Mouse (Mus musculus) kidney, adult 18-20 months (tissue): ENCODE data around the gene Rab5b.
"Not testable (repeated sequence)": the region's sequence is repeated elsewhere in the genome, so short reads cannot be mapped to it uniquely, and the experiment has no call there.

Experiments used
- DNase-seq: peaks from one replicate; pipeline ENCODE4 v3.0.0; 2021

Rab5b gene

DNA sequence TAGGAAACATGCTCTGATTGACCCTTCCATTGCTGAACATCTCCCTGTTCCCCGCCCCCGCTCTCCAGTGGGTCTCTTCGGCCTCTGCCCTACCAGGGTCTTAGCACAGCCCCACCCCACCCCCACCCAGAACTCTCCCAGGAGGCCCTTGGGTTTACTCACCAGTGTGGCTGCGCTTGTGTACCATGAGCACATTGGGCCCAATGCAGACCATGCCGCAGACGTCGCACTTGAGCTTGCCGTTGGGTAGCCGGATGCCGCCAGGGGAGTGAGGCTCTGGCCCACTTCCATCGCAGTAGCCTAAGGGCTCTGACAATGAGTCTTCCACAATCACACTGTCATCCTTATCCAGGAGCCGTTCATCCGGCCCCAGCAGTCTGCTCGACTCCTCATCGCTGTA lies 55.2 kb downstream of the Rab5b start:
- DNase-seq = no peak

DNA sequence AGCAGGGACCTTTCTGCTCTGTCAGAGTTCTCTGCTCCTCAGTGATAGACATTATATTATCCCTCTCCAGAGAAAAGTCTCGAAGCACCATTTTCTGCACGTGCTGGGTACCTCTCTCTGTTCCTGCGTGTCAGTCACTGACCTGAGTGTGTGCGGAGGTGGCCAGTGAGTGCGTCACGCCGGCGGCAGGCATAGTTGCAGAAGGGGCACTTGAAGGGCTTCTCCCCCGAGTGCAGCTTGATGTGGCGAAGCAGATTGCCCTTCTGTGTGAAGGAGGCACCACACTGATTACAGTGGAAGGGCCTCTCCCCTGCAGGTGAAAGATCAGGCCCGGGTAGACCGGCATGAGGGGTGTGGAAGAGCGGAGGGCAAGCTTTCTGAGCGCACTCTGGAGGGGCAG lies 56.1 kb downstream of the Rab5b start:
- DNase-seq = no peak

DNA sequence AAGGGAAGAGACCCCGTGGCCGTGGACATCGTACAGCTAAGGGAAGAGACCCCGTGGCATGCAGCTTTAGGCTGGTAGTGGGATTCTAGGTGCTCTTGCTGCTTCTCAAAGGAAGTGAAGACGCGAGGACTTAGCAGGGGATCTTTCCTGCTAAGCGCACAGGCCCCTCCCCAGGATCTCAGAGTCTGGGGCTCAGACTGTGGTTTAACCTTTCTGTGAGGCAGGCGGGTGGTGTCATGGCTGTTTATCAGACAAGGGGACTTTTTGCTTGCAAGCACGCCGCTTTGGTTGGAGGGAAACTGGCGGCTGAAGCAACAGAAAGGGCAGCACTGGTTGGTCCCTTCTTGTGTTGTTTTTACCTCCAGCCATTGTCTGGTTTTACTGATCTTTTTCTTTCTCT lies 59.1 kb downstream of the Rab5b start:
- DNase-seq = no peak

DNA sequence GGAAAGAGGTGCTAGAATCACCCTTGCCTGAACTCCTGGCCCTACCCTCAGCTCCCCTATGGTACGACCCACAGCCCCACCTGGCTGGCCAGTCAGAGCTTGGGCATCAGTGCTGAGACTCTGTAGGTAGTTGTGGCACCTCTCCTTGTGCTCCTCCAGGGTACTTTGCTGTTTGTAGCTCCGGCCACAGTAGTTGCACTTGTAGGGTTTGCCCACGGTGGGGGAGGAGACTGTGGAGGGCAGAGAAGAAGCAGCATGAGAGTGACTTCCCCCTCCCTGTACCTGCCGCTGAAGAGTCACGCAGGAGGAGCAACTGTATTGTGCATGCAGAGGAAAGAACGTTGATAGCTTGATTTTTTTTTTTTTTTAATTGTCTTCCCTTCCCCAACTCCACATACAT lies 59.5 kb downstream of the Rab5b start:
- DNase-seq = no peak

DNA sequence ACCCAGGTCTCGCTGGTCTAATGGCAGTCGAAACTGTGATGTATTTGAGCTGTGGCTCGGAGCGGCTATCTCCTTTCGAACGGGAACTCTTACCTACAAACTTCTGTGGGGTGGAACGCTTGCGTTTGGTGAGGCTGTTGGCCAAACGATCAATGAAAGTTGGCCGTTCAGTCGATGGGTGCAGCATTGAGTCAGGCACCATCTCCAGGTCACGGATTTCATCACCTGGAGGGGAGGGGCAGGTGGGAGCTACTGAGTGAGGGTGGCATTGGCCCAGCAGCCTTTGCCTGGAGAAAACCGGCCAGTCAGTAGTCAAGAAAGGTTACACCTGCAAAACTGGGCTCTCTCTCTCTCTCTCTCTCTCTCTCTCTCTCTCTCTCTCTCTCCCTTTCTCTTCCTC lies 60.4 kb downstream of the Rab5b start:
- DNase-seq = no peak

DNA sequence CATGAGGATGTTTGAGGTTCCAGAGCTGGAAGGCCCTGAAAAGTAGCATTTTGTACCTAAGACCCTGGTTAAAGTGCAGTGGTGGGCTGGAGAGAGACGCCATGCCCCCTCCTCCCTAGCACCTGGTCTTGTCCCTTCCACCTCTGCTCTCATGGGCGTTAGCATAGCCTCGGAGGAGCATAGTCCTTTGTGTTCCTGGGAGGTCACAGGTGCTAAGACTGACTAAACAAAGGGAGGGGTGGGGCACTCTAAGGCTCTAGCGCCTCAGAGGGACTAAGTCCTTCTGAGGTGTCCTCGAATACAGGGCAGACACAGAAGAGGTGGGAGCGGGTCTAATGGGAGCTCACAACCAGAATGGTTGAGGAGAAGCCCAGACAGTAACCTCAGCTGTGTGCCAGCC lies 64.5 kb downstream of the Rab5b start:
- DNase-seq = no peak

DNA sequence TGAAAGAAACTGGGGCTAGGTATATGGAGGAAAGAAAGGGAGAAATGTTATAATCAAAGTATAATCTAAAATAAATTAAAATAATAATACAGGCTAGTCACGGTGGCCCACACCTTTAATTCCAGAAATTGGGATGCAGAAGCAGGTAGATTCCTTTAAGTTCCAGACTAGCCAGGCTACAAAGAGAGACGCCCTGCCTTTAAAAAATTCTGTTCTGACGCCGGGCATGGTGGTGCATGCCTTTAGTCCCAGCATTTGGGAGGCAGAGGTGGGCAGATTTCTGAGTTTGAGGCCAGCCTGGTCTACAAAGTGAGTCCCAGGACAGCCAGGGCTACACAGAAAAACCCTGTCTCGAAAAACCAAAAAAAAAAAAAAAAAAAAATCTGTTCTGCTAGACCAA lies 65.8 kb downstream of the Rab5b start:
- DNase-seq = not testable (repeated sequence)

DNA sequence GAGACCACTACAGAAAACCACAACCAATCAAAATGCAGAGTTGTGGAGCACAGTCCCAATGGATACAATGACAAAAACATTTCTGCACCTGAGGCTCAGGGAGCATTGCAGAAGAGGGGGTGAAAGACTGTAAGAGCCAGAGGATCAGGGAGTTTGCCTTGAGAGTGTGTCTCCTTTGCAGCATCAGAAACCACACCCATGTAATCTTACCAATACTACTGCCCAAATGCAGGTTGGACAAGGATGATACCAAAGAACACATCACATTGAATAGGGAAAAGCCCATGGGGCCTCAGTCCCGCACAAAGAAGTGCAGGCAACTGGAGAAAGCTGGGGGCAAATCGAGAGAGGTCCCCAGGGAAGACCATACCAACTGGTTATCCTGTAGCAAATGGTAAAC lies 66.3 kb downstream of the Rab5b start:
- no peak for DNase-seq

DNA sequence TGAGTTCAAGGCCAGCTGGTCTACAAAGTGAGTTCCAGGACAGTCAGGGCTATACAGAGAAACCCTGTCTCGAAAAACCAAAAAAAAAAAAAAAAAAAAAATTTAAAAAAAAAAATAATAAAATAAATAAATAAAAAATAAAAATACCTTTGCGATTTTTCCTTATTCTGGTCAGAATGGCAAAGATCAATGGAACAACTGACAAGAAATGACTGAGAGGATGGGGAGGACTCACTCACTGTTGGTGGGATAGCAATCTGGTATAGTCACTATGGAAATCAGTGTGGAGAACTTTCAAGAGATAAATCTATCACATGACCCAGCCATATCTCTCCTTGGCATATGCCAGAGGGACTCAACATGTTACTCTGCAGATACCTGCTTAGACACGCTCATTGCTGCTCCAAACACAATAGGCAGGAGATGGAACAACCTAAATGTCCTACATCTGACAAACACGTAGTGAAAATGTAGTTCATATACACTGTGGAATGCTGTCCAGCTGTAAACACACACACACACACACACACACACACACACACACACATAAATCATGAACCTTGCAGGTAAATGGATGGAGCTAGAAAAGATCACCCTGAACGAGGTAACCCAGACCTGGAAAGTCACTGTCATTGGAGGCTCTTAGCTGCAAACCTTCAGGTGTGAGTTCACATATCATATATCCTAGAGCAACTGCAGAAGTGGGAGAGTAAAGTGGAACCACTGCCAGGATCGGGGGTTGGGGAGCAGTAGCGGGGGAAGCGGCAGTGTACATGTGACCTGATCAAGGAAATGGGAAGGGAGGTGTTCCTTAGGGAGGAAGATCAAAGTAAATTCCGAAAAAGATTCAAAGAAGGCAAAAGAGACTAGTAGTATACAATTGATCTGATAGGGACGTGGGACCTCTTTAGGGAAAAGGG lies 68.4 kb downstream of the Rab5b start:
- DNase-seq = no peak
